Mouse (Mus musculus) ES-Bruce4 (cell line): ENCODE data around the gene Ablim2.

Experiments
- CTCF ChIP-seq: IDR thresholded peaks from one replicate; pipeline ENCODE4 v1.8.1; 2011; ENCODE audit warnings: low read depth, low read length
- EP300 ChIP-seq: IDR thresholded peaks from 2 replicates; pipeline ENCODE4 v1.6.1; 2011; ENCODE audit warnings: low read depth, low read length; ENCODE audit not compliant: insufficient read depth
- POLR2A ChIP-seq: IDR thresholded peaks from one replicate; pipeline ENCODE4 v1.8.1; 2011; ENCODE audit warnings: low read length; ENCODE audit not compliant: insufficient read depth

DNA sequence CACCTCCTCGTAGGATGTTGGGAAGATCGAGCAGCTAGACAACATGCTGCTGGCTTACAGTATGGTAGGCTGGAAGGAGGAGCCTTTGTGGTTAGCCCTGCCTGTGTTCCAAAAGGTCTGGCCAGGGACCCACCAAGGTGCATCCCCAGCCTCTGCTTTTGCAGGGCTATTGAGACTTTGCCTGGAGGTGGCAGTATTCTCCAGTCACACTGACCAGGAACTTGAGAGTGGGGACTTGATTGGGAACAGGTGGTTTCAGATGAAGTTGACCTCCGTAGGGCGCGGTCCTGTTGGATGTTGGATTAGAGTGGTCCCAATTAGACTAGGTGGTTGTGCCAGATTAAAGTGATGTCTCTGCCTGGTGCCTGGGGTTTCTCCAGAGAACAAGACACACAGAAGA, 30.2 kb upstream of the Ablim2 start:
- TF ChIP-seq POLR2A (no peak), CTCF (no peak), EP300 (no peak)
